Mouse (Mus musculus) frontal cortex, adult (tissue): Measurements from ENCODE around the gene Rbfox2.
A peak's percentile ranks its signal among the peaks of the same experiment; 100 is the strongest.
"Not testable (repeated sequence)": the region's sequence is repeated elsewhere in the genome, so short reads cannot be mapped to it uniquely, and the experiment has no call there.

ENCODE experiments used
- ATAC-seq: cut with Nextera tagmentation; 2 replicates; pipeline ENCODE4 v1.9.2; 2017; ENCODE audit warnings: mild to moderate bottlenecking, moderate library complexity, mixed read lengths; ENCODE audit not compliant: low TSS enrichment

Rbfox2 gene

DNA sequence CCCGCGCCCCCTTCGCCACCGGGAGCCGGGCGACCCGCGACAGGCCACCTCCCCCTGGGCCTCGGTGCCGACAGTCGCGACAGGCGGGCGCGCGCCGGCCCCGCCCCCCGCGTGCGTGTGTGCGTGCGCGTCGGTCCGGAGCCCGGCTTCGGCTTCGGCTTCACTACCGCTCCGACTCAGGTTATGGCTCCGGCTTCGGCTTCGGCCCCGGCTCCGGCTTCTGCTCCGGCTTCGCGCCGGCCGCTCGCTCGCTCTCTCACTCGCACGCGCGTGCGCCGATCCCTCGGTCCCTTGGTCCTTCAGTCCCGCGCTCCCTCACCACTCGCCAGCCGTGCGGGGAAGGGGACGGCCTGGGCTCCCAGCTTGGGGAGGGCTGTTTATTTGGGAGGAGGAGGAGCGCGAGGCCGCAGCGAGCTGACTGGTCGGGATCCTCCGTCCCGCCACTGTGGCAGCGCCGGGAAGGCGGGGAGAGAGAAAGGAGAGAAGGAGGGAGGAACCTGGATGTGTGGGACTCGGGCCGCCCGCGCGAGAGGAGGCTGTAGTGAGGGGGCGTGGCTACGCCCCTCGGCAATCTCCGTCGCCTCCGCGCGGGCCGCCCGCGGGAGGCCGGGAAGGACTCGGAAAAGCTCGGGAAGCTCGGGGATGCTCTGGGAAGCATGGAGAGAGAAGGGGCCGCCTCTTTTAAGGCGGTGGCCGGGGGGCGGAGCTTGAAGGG is at the start of gene Rbfox2:
Gene Rbfox2, minus strand, starts transcription at position 458 of the 715 bp plus-strand sequence.
- peak; percentile 90 for ATAC-seq

DNA sequence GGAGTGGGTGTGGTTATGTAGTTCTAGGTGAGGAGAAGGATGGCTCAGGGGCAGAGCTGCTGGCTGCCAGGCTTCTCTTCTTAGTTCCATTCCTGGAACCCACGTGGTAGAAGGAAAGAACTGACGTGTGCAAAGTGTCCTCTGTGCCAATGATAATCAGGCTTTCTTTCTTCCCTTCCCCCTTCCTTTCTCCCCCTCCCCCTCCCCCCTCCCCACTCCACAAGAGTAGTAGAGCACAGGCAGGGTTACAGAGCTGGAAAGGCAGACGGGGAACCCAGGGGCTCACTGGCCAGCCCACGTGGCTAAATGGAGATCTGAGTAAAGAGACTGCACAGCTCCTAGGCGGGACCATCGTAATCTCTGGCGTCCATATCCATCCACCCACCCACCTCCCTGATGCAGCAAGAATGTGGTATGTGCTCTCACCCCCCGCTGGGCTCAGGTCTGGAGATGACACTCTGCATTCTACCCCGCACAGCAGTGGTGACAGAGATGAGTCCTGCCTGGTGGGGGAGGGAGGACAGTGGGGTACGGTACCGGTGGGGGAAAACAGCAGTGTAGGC is 49.5 kb upstream of the Rbfox2 start:
- peak; percentile 56 for ATAC-seq

DNA sequence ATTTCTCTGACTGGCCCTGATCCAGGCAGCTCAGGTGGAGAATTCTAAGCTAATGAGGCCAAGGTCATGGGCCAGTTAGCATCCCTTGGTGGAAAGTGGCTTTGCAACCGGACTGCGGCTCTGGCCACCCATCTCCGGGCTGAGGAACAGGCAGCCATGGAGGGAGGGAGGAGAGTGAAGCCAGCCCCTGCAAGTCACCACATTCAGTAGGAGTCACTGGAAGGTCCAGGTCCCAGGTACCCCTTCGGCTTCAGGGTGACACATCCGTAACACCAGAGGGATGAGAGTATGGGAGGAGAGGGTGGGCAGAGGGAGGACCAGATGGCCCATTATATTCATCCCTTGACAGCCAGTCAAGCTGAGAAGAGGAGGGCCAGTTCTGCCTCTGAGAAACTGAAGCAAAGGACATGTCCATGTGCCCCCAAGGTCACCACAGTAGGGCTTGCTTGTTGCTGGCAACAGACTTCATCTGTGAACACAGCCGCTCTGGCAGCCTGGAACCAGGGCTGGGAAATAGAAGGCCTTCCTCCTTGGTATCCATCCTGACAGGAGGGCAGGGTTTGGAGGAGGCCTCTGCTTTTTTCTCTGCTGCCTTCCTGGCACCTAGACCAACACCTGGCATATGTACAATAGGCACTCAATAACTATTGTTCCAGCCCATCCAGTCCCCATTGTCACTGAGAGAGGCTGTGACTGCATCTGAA is 48.2 kb upstream of the Rbfox2 start:
- ATAC-seq = no peak

DNA sequence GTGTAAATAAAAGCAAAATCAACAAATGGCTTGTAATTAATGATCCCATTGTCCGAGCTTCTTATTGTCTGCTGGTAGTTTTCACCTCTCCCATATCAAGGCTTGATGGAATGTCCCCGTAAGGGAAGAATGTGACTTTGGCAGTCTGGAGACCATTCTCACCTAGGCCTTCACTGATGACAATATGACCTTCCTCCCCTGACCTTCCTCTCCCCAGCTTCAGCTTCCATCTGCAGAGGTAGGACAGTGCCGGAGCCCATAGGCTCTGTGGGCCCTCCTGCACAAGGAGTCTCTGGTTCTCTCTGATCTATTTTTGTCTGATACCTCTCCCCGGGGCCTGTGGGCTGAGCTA is 47.7 kb upstream of the Rbfox2 start:
- no peak for ATAC-seq

DNA sequence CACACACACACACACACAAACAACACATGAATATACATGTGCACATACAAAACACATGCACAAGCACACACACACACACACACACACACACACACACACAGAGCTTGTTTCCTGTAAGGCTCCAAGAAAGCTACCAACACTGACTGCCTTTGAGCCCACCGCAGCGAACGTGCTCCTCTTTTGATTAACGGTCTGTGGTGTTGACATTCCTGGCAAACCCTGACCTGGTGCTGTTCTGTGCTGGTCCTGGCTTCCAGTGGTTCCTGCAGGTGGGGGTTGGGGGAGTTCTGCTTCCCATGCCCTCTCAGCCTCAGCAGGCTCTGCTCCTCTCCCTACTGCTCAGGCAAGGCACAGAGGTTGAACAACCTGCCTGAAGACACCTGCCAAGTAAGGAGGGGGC is 47.0 kb upstream of the Rbfox2 start:
- ATAC-seq = no peak

DNA sequence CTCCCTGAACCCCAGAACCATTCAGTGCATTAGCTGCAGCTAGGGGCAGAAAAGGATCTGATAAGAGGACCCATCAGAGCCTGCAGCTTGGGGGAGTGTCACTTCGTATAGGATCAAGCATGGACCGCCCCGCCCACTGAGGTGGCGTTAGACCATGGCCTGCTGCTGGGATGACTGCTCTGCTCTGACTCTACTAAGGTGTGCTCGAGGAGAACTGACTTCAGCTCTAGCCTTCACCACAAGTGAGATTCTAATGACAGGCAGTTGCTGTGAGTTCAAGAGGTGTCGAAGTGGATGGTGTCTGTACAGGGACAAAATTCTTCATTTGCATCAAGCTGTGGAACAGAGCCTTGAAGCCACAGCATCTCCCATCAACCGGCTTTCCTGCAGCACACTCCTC is 46.1 kb upstream of the Rbfox2 start:
- ATAC-seq = no peak

DNA sequence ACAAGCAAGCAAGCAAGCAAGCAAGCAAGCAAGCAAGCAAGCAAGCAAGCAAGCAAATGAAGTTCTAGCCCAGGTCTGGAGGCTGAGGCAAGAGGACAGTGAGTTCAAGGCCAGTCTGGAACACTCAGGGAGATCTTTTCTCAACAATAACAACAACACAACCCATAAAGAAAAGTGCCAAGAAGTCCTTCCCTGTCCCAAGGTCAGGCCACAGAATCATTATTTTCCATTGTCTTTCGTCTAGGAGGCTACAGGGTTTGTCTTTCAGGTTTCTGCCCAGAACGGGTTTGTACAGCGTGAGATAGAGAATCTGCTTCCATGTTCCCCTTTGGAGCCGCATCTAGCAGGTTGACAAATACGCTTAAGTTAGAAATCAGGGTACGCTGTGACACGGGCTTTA is 43.3 kb upstream of the Rbfox2 start:
- ATAC-seq = no peak

DNA sequence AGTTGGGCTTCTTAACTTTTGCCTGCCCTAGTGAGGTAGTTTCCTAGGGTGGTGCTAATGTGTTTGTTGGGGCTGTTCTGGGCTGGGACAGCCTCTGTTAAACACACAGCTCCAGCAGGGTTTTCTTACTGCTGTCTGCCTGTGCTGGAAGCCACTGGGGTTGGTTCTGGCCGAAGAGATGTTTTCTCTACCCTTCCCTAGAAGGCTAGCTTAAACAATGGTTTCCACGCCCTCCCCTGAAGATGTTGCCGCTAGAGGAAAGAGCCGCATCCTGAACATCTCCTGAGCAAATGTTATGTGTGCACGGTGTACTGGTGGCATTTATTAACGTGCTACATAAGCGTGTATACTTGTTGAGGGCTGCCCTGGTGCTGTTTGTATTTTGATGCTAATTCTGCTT is 41.3 kb upstream of the Rbfox2 start:
- ATAC-seq = no peak

DNA sequence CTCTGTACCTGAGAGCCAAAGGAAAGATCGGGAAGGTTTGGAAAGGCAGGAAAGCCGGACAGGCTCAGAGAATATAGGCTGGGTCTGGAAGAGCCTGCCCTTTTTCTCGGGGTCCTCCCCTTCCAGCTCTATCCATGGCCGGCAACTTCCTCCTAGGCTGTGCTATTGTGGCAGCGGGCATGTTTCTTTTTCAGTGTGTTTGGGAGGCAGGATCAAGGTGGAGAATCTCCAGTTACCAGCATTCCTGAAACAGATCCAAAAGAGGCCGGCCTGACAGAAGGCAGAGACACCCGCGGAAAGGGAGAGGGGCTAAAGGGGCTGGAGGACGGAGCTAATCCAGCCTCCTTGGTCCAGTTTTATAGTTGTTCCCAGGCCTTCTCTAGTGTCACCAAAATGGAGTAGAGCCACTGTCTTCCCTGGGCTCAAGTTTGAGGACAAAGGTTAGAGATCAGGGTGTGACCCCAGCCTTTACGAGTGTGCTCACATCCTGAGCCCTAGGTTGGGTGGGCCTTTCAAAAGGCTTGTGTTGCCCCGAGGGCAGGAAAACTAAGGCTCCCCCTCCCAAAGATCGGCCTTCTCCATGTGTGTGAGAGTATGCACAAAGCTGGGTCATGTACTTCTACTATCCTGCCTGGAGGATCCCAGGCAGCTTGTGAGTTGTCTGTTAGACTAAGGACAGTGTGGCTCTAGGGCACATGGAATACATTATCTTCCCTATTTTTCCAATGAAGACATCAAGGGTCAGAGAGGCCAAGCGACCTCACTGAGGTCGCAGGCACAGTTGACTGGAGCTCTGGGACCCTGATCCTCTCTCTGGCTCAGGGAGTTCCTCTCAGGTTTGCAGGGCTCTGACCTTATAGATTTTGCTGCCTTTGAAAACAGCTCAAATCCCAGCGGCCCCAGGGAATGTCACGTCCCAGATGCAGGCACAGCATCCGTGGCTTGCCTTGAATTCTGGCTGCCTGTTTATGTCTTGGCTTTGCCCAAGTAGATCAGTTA is 37.6 kb upstream of the Rbfox2 start:
- no peak for ATAC-seq

DNA sequence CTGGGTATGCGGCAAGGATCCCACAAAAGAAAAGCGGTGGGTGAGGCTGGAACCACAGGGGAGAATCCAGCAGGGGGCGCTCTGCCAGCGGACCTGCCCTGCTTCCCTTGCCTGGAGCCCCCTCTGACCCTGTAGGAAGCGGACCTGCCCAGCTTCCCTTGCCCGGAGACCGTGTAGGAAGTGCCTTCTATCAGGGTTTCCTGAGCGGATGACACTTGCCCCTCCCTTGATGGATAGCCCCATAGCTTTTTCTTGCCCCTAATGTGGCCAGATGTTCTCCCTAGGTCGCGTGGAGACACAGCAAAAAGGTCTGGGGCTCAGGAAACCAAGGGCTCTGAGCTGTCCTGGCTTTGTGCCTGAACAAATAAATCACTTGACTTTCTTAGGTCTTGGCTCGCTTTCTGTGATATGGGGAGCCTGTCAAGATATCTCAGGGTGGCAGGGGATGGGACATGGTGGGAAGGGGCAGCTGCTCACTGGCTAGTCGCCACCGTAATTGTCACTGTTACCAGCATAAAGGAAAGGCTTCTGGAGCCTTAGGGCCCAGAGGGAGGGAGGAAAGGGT is 36.8 kb upstream of the Rbfox2 start:
- ATAC-seq = peak; percentile 76

DNA sequence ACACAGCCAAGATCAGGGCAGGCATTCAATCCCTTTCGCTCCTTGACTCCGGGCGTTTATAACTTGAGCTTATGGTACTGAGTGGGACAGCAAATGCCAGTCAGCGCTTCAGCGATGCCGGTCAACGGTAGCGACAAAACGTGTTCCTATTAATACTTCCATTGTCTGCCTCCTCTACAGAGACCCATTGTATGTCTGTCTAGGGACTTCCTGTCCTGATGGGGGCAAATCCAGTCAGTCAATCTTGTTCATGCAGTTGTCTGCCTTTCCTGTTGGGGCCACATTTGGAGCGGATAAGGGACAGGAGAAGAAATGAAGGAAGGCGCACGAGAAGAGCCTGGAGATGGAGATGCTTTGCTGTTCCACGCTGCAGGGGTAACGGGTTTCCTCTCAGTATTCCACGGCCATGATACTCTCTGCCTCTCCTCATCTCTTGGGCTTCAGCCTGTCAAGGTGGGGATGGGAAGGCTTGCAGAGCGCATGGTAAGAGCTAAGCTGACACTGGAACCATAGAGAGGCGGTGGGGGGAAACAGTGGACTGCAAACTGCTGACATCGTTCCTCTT is 36.2 kb upstream of the Rbfox2 start:
- ATAC-seq = no peak; the same call in 1 of the 2 replicates

DNA sequence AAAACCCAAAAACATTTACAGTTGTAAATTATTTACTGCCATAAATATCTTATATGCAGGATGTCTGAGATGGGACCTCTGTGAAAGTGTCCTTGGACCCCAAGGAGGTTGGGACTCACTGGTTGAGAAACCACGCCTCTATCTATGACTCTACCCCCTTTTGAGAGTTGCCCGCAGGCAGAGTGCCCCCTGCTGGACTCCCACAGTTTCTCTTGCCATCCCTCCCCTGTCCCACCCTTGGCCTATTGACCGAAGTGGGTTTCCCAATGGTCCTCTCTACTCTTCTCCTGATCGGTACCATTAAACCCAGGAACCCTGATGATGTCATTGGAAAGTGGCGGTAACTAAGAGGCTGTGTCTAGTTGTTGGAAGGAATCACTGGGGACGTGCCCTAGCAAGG is 35.2 kb upstream of the Rbfox2 start:
- no peak for ATAC-seq

DNA sequence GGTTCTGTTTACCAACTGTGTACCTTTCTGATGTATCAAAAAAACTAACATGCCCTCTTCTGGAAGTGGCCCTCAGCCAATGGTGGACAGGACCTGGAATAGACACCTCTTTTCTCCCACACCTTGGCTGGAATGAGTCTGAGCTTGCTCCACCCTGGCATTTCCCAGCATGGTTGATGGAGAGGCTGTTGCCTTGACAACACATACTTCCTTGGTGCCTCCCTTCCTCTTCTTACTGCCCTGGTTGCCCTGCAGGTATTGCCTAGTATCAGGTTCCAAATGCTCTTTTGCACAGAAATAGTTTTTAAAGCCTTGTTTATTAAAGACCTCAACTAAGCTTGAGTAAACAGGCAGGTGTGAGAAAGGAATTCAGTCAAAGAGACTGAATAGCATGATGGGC is 33.8 kb upstream of the Rbfox2 start:
- ATAC-seq = no peak

DNA sequence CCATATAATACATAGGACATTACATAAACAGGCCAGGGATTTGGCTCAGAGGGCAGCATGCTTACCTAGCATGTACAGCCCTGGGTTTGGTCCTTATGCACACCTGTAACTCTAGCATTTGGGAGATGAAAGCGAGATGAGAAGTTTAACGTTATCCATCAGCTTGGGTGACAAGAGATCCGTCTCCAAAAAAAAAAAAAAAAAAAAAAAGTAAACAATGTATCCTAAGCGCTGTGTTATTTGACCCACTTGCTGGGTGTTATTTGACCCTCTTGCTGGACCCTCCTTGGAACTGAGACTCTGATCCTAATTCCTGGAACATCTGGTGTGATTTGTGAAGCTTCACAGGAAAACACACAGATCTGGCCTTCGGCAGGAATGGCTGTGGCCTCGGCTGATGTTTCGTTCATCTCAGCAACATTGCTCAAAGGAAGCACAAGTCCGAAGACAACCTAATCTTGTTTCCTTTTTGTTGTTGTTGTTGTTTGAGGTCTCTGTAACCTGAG is 32.2 kb upstream of the Rbfox2 start:
- no peak for ATAC-seq

DNA sequence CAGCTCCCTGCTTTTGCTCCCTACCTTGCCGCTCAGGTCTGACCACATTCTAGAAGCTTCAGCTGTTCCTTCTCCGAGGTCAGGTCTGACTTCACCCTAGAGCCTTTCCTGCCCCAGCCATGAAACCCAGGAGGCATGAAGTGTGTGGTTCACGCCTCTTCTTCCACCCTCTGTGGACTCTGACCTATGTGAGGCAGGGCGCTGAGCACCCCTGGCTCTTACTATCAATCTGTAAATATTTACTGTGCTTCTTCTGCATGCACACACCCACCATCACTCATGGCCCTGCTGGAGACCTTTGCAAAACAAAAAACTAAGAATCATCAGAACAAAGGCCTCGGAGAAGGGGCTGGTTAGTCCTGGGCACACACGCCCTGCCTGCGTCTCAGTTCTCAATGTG is 31.6 kb upstream of the Rbfox2 start:
- ATAC-seq = no peak

DNA sequence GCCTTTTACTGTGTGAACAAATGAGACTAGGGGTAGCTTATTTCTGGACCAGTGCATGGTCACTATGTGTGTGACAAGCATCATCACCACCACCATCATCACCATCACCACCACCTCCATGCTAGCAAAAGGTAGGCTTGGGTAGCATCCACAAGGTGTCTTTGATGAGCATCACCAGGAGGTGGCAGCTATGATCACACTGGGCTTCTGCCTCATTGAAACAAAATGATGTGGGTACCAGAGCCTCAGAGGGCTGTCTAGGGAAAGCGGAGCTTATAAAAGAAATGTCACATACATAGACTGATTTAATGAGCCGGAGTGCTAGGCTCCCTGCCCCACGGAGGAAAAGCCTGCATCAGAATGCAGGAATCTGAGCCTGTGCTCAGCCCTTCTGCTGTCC is 31.1 kb upstream of the Rbfox2 start:
- ATAC-seq = no peak

DNA sequence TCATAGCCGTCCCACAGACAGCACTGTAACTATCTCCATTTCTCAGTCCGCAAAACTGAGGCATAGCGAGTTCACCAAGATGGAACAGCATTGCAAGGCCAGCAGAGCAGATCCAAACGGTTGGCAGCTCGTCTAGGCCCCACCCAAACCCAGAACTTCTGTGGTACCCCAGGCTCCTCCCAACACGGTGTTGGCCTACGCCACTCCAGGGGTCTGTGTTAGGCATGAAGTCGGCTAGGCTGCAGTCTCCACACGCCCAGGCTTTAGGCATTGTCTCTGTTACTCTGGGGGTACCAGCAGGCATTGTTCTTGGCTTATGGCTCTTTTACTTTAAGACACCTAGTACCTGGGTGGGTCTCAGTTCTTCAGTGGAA is 30.2 kb upstream of the Rbfox2 start:
- ATAC-seq = no peak

DNA sequence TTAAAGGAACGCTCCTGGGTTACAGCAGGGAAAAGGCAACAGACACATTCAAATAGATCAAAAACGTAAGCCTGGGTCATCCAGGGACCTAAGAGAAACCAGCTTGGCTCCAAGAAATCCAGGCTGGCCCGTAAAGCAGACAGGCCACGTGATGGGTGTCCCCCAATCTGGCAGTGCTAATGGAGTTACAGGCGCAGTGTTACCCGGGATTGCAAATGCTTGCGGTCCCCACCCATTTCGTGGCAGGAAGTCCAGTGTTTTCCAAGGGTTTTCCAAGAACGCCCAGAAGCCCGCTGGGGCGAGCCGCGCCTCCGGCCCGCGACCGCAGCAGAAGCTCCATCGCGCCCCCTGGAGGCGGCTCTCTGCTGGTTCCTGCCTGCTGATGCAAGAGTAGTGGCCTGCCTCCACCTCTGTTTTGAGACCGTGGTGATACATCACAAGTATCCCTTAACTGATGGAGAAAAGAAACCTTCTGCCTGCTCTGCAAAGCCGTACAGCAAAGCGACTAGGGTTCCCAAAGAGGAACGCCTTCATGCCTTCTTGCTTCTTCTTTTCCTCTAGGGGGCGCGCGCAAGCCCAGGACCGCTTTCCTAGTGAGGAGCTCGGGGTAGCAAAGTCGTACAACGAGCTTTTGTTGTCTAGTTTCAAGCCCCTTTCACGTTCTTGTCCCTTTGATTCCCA is 29.6 kb upstream of the Rbfox2 start:
- peak; percentile 75 for ATAC-seq

DNA sequence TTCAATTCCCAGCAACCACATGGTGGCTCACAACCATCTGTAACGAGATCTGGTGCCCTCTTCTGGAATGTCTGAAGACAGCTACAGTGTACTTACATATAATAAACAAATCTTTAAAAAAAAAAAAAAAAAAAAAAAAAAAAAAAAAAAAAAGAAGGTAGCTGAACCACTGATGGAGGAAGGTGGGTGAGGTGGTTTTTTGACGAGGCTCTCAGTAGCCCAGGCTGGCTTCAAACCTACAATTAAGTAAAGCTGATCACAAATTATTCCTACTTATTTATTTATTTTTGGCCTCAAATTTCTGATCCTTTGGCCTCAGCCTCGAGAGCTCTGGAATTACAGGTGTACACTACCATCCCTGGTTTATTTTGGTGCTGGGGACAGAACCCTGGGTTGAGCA is 28.4 kb upstream of the Rbfox2 start:
- ATAC-seq = not testable (repeated sequence)

DNA sequence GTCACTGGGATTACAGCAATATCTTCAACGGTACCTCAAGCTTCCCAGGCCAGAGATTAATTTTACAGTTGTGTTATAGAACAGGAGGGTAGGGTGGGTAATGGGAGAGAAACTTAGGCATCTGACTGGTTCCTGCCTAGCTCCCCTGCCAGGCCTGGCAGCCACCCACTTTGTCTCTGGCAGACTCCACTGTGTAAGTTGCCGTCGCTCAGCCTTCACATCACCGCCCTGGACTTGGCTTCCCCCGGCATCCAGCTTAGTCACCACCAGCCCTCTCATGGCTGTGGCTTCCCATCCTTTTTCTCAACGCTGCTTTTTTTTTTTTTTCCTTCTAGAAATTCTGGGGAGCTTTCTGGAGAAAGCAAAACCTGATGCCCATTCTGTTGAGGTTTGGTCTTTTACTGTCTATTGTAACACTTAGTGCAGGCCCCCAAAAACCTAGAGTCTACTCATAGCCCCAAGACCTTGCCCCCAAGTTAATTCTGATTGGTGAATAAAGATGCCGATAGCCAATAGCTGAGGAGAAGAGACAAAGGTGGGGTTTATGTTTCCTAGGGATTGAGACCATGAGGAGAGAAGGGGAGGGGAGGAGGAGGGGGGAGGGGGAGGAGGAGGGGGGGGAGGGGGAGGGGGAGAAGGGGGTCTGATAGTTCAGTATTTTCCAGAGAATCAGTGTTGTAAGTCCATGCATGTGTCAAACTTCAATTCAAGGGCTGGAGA is 25.6 kb upstream of the Rbfox2 start:
- ATAC-seq = peak; percentile 94
